ENCODE assay signal across 26 mouse cellular contexts in the genomic region with DNA sequence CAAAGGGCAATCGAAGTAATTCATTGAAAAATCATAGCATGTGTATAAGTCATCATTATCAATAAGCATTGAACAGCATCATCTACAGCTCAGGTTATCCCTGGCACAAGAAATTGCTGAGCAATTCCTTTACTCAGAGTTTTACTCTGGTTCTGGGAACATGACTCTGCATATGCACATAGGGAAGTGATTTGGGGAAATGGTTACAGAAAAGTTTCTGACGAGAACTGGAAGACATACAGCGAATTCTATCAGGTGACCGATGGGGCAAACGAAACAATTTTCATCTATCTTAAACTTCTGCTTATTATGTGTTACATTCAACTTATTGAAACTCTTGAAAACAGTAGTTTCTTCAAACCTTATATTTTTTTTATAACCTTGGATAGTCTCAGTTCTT.
"Had no signal": no experiment of that assay in that cellular context is flagged by ENCODE, and none has a peak within 500 bp of the region (broad histone marks: within the 10 kb centered on the region; RNA-seq: fewer than 3 reads in every experiment).

No protein-coding gene starts in this region.

- ATAC-seq: hindbrain, embryonic 16.5 days; inflammation-experienced regulatory T-cells, adult 6 months; intestine, embryonic 15.5 days; intestine, postnatal 0 days had no signal

- H3K4me1 ChIP-seq: heart, embryonic 10.5 days; heart, embryonic 12.5 days; hindbrain, embryonic 10.5 days; hindbrain, embryonic 12.5 days; intestine, embryonic 15.5 days; limb, embryonic 10.5 days; limb, embryonic 12.5 days; liver, embryonic 13.5 days; liver, embryonic 15.5 days had no signal

- DNase-seq: gastrocnemius, adult 2 months; gastrocnemius, postnatal 10 days; gastrocnemius, postnatal 25 days; heart, adult 11 months; heart, postnatal 14 days; heart, postnatal 36 days; kidney, adult 18-20 months; kidney, adult 8-10 months; kidney, postnatal 10 days; kidney, postnatal 25 days; layer of hippocampus, adult 9-11 months; layer of hippocampus, postnatal 36 days; liver; liver, embryonic 13.5 days had no signal

- H3K27ac ChIP-seq: gastrocnemius, adult 2 months; heart, embryonic 10.5 days; hindbrain, embryonic 10.5 days; hindbrain, embryonic 12.5 days; hindbrain, embryonic 14.5 days; intestine, embryonic 15.5 days; limb, embryonic 10.5 days; limb, embryonic 12.5 days; liver, embryonic 13.5 days; liver, embryonic 15.5 days had no signal

- H3K4me3 ChIP-seq: gastrocnemius, adult 2 months; heart, embryonic 10.5 days; heart, embryonic 12.5 days; hindbrain, embryonic 10.5 days; hindbrain, embryonic 12.5 days; intestine, embryonic 15.5 days; limb, embryonic 10.5 days; limb, embryonic 12.5 days; liver, embryonic 13.5 days; liver, embryonic 15.5 days had no signal
